14 mouse cellular contexts compared by ENCODE assay signal in genomic region chr6:91619735-91620732, GRCm38 (mm10).
DNase-seq lines count a peak whose midpoint lies in the region; ATAC-seq lines count a peak whose summit lies in the region.
"Had no signal": no experiment of that assay in that cellular context is flagged by ENCODE, and none has a peak within 500 bp of the region (broad histone marks: within the 10 kb centered on the region; RNA-seq: fewer than 3 reads in every experiment).

No protein-coding gene starts in this region.

- H3K36me3 ChIP-seq in embryonic facial prominence, embryonic 14.5 days (ENCODE audit: control insufficient read depth, insufficient read depth, low read length) = no peaks in the 10 kb centered on the region
- H3K36me3 ChIP-seq in embryonic facial prominence, embryonic 10.5 days (replicated peaks) = no peaks in the 10 kb centered on the region
- H3K36me3 ChIP-seq: kidney, embryonic 15.5 days had no signal

- no peaks in the 10 kb centered on the region for H3K27me3 ChIP-seq in embryonic facial prominence, embryonic 14.5 days (replicated peaks; ENCODE audit: control insufficient read depth, insufficient read depth, low read length)
- no peaks in the 10 kb centered on the region for H3K27me3 ChIP-seq in embryonic facial prominence, embryonic 10.5 days (replicated peaks; ENCODE audit: low read depth, poor library complexity, severe bottlenecking)
- H3K27me3 ChIP-seq: kidney, embryonic 15.5 days had no signal

- peak; percentile 13; the same call in 1 of the 2 replicates for ATAC-seq in embryonic facial prominence, embryonic 14.5 days (ENCODE audit: low read depth)

- H3K4me3 ChIP-seq in embryonic facial prominence, embryonic 14.5 days (ENCODE audit: low read depth, low read length) = no peak overlapping the region
- no peak overlapping the region for H3K4me3 ChIP-seq in embryonic facial prominence, embryonic 10.5 days
- H3K4me3 ChIP-seq: erythroblast, embryonic 14.5 days; kidney, embryonic 15.5 days had no signal

- WGBS in embryonic facial prominence, embryonic 14.5 days = 66% methylated on average over 12 of the region's 13 CpGs
- 77% methylated on average over 13 of the region's 13 CpGs for WGBS in embryonic facial prominence, embryonic 10.5 days

- peak; percentile 61 for DNase-seq in embryonic facial prominence, embryonic 14.5 days (ENCODE audit: low spot score)
- DNase-seq in embryonic facial prominence, embryonic 10.5 days (ENCODE audit: low spot score) = no peak
- peak; percentile 89 for DNase-seq in 3134 (ENCODE audit: extremely low read depth, insufficient read length, low spot score)
- peak; percentile 70 to 80 for DNase-seq in gastrocnemius, adult 8-10 months (ENCODE audit: low spot score in 2 of 2)
- DNase-seq in heart, postnatal 4 days = peak; percentile 62
- no peak for DNase-seq in left cerebral cortex, adult 11 months (ENCODE audit: low spot score)
- no peak for DNase-seq in thymus, postnatal 4 days
- DNase-seq in left cerebral cortex, adult 18-20 months (ENCODE audit: low spot score in 2 of 2) = no peak
- DNase-seq: B cell, adult 2 months; layer of hippocampus, postnatal 36 days; spleen, adult 18-20 months had no signal

- no peak overlapping the region for H3K4me2 ChIP-seq in embryonic facial prominence, embryonic 14.5 days (ENCODE audit: low read depth, low read length)
- H3K4me2 ChIP-seq: hindbrain, embryonic 14.5 days; kidney, embryonic 15.5 days had no signal

- H3K27ac ChIP-seq in embryonic facial prominence, embryonic 14.5 days (replicated peaks; ENCODE audit: low read depth, low read length) = peak overlapping the region; percentile 28; the same call in 1 of the 2 replicates
- H3K27ac ChIP-seq in embryonic facial prominence, embryonic 10.5 days (replicated peaks) = no peak overlapping the region; the same call in 1 of the 2 replicates
- H3K27ac ChIP-seq: hindbrain, embryonic 14.5 days; kidney, embryonic 15.5 days had no signal

- no peaks in the 10 kb centered on the region for H3K9me3 ChIP-seq in embryonic facial prominence, embryonic 14.5 days (ENCODE audit: control insufficient read depth, low read length)
- no peaks in the 10 kb centered on the region for H3K9me3 ChIP-seq in embryonic facial prominence, embryonic 10.5 days
- H3K9me3 ChIP-seq: kidney, embryonic 15.5 days had no signal

- H3K4me1 ChIP-seq in embryonic facial prominence, embryonic 14.5 days (ENCODE audit: control insufficient read depth, insufficient read depth, low read length) = peaks cover 24% of the 10 kb centered on the region
- peaks cover 35% of the 10 kb centered on the region for H3K4me1 ChIP-seq in embryonic facial prominence, embryonic 10.5 days

- H3K9ac ChIP-seq in embryonic facial prominence, embryonic 14.5 days (ENCODE audit: low read depth, low read length) = no peak overlapping the region
- H3K9ac ChIP-seq: hindbrain, embryonic 14.5 days; kidney, embryonic 15.5 days had no signal

Comparison
In these comparisons a context has a peak if more than half of its experiments do, and no peak if none do; other contexts are left out.
1. DNase-seq: peak in embryonic facial prominence, embryonic 14.5 days (single experiment), 3134 (single experiment), gastrocnemius, adult 8-10 months (2 of 2) and heart, postnatal 4 days (single experiment); none in embryonic facial prominence, embryonic 10.5 days (single experiment), left cerebral cortex, adult 11 months (single experiment), thymus, postnatal 4 days (single experiment) and left cerebral cortex, adult 18-20 months (0 of 2).